Comparison of ENCODE assay signal across 16 mouse cellular contexts in genomic region chr2:142648023-142648453, GRCm38 (mm10).
A peak's percentile ranks its signal among the peaks of the same experiment; 100 is the strongest.
DNase-seq lines count a peak whose midpoint lies in the region; ATAC-seq lines count a peak whose summit lies in the region.
"Had no signal": no experiment of that assay in that cellular context is flagged by ENCODE, and none has a peak within 500 bp of the region (broad histone marks: within the 10 kb centered on the region; RNA-seq: fewer than 3 reads in every experiment).

No protein-coding gene starts in this region.

- DNase-seq in brain, adult 2 months (ENCODE audit: low read depth, low spot score), result peak; percentile 89
- peak; percentile 38 to 45 for DNase-seq in layer of hippocampus, adult 8-10 months (ENCODE audit: low spot score in 2 of 2)
- DNase-seq in left cerebral cortex, postnatal 36 days (ENCODE audit: low spot score in 2 of 2), result peak; percentile 68 to 74
- DNase-seq in adrenal gland, adult 8-10 months, result no peak
- no peak for DNase-seq in thymus, postnatal 0 days (ENCODE audit: low spot score)
- DNase-seq in cerebellum, adult 8-10 months, result no peak
- DNase-seq: cerebellum, adult 11 months; heart, adult 18-20 months; heart, postnatal 10 days; kidney, postnatal 25 days; lung, postnatal 36 days; thymus, postnatal 14 days had no signal

- intact Hi-C loops in left cerebral cortex, postnatal 36 days (cut with DNase I), result loop anchor here (5.0 to 10.0 kb wide), 3 partner anchors 84 to 1983 kb away; no protein-coding TSS in a partner anchor

- no peaks in the 10 kb centered on the region for H3K36me3 ChIP-seq in forebrain, embryonic 15.5 days
- H3K36me3 ChIP-seq: liver, embryonic 12.5 days had no signal

- H3K4me2 ChIP-seq in forebrain, embryonic 15.5 days (replicated peaks), result no peak overlapping the region
- H3K4me2 ChIP-seq: liver, embryonic 12.5 days had no signal

- WGBS in forebrain, embryonic 15.5 days, result 27% methylated on average over 8 of the region's 8 CpGs

- H3K9me3 ChIP-seq in forebrain, embryonic 15.5 days, result no peaks in the 10 kb centered on the region
- H3K9me3 ChIP-seq: liver, embryonic 12.5 days had no signal

- no peak overlapping the region for H3K9ac ChIP-seq in forebrain, embryonic 15.5 days (replicated peaks)
- H3K9ac ChIP-seq: liver, embryonic 12.5 days had no signal

- no peak overlapping the region for H3K4me3 ChIP-seq in forebrain, embryonic 15.5 days
- H3K4me3 ChIP-seq: liver, embryonic 12.5 days had no signal

- ATAC-seq in forebrain, embryonic 15.5 days (replicated peaks), result peak; percentile 85
- ATAC-seq: CD4-positive, CD25-positive, alpha-beta regulatory T cell, adult 4 months; inflammation-experienced regulatory T-cells, adult 6 months; liver, embryonic 12.5 days had no signal

- peak overlapping the region; percentile 60 for H3K27ac ChIP-seq in forebrain, embryonic 15.5 days (replicated peaks)
- H3K27ac ChIP-seq: liver, embryonic 12.5 days had no signal

- H3K4me1 ChIP-seq in forebrain, embryonic 15.5 days, result peaks cover 13% of the 10 kb centered on the region
- H3K4me1 ChIP-seq: liver, embryonic 12.5 days had no signal

- H3K27me3 ChIP-seq in forebrain, embryonic 15.5 days, result no peaks in the 10 kb centered on the region
- H3K27me3 ChIP-seq: liver, embryonic 12.5 days had no signal

Comparison
In these comparisons a context has a peak if more than half of its experiments do, and no peak if none do; other contexts are left out.
1. DNase-seq: peak in brain, adult 2 months (single experiment), layer of hippocampus, adult 8-10 months (2 of 2) and left cerebral cortex, postnatal 36 days (2 of 2); none in adrenal gland, adult 8-10 months (single experiment), thymus, postnatal 0 days (single experiment) and cerebellum, adult 8-10 months (single experiment).